Mouse (Mus musculus) heart, embryonic 12.5 days (tissue): Measurements from ENCODE around the gene Zbtb32. TPM values are rescaled to one million over a fixed set of nuclear protein-coding genes. Genes with fewer than 3 reads are reported as not detected.

Experiments
- ATAC-seq: fragments of 200-750 bp; cut with Nextera tagmentation; 2 replicates; pipeline ENCODE4 v1.8.0; 2017; ENCODE audit warnings: moderate TSS enrichment, moderate library complexity; ENCODE audit not compliant: insufficient number of reproducible peaks, low FRiP score
- H3K27ac ChIP-seq: fragments of 300-500 bp; sonication (generic); 2 replicates; pipeline ENCODE4 v1.5.1; 2016; ENCODE audit warnings: mild to moderate bottlenecking, moderate library complexity; ENCODE audit not compliant: poor library complexity, severe bottlenecking
- H3K27me3 ChIP-seq: fragments of 300-500 bp; sonication (generic); replicated peaks from 2 replicates; pipeline ENCODE4 v1.6.1; 2016; ENCODE audit warnings: mild to moderate bottlenecking, moderate library complexity
- H3K36me3 ChIP-seq: fragments of 300-500 bp; sonication (generic); 2 replicates; pipeline ENCODE4 v1.6.1; 2016; ENCODE audit warnings: mild to moderate bottlenecking, moderate library complexity
- H3K4me1 ChIP-seq: fragments of 300-500 bp; sonication (generic); replicated peaks from 2 replicates; pipeline ENCODE4 v1.6.1; 2016; ENCODE audit warnings: mild to moderate bottlenecking
- H3K4me2 ChIP-seq: fragments of 300-500 bp; sonication (generic); 2 replicates; pipeline ENCODE4 v1.6.1; 2016; ENCODE audit warnings: mild to moderate bottlenecking, moderate library complexity
- H3K4me3 ChIP-seq: fragments of 300-500 bp; sonication (generic); 2 replicates; pipeline ENCODE4 v1.5.1; 2016; ENCODE audit warnings: mild to moderate bottlenecking
- H3K9ac ChIP-seq: fragments of 300-500 bp; sonication (generic); 2 replicates; pipeline ENCODE4 v1.6.1; 2016; ENCODE audit warnings: mild to moderate bottlenecking, moderate library complexity
- H3K9me3 ChIP-seq: fragments of 300-500 bp; sonication (generic); replicated peaks from 2 replicates; pipeline ENCODE4 v1.6.1; 2016; ENCODE audit warnings: mild to moderate bottlenecking, moderate library complexity
- WGBS: fragments of 180-500 bp; shearing (Covaris S2); methylation state at CpG from one replicate; pipeline ENCODE4 v1.1.7; 2016; 5-methylcytosine and 5-hydroxymethylcytosine counted together
- polyA plus RNA-seq: library from polyadenylated mRNA; unstranded; fragments of >200 nt; fragmentation: Nextera tagmentation; extraction: Ambion mirVana; gene quantifications from 2 replicates; pipeline ENCODE4 v1.2.1, GENCODE M21; 2016

Zbtb32 gene
- polyA plus RNA-seq, 1 experiment from 2014 or later = 0.09 TPM

DNA sequence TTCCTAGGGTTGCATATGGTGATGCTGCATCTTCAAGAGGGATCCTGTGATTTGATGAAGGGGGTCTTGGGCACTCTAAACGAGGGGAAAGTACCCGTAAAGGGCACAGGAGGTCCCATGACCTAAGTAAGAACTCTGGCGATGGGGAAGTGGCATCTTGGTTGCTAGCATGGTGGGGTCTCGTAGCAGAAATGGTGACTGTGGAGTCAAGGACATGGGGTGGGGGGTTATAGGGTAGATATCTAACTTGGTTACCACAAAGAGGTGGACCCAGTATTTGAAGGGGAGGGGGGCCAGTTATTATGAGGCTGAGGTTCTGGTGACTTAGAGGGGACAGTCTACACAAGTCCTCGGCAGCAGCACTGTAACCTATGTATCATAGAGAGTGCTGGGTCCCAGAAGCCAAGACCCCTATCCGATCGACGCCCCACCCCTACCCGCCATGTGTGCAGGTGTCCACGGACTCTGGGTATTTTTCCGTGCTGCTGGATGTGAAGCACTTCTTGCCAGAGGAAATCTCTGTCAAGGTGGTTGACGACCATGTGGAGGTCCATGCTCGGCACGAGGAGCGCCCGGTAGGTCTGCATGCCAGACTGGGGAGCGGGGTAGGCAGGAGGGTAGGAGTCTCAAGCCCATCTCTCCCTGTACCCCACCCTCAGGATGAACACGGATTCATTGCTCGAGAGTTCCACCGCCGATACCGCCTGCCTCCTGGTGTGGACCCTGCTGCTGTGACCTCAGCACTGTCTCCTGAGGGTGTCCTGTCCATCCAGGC, 44.7 kb downstream of the Zbtb32 start:
- peak overlapping the region; percentile 76 for H3K9ac ChIP-seq

DNA sequence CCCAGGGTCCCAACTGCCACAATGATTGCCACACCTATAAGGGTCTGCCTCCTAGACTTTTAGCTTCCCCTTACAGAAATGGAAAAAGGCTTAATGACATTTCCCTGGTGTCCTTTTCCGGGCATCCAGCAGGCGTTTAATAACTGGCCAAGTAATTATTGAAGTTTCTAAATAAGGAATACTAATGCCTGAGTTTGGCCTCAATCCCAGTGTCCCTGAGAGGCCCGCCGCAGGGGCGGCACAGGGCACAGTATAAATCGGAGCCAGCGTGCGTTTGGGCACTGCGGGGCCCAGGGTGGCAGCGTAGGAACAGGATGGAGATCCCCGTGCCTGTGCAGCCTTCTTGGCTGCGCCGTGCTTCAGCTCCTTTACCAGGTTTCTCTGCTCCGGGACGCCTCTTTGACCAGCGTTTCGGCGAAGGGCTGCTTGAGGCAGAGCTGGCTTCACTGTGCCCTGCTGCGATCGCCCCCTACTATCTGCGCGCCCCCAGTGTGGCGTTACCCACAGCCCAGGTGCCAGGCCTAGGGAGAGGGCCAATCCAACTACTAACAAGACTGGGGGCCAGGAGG, 45.6 kb downstream of the Zbtb32 start:
- peak overlapping the region; percentile 66 for H3K4me3 ChIP-seq
- ATAC-seq = no peak
- peak overlapping the region; percentile 82 for H3K4me2 ChIP-seq
- H3K9me3 ChIP-seq = no peaks in the 10 kb centered on the region
- H3K9ac ChIP-seq = peak overlapping the region; percentile 76
- WGBS = 6% methylated on average over 23 of the region's 23 CpGs
- H3K36me3 ChIP-seq = peaks cover 48% of the 10 kb centered on the region
- peak overlapping the region; percentile 86 for H3K27ac ChIP-seq
- peaks cover 15% of the 10 kb centered on the region for H3K4me1 ChIP-seq
- H3K27me3 ChIP-seq = no peaks in the 10 kb centered on the region

More for the DNA sequence above, 44.7 kb downstream of the Zbtb32 start:
- Histone ChIP-seq H3K4me3 (peak overlapping the region; percentile 66), H3K4me1 (peaks cover 23% of the 10 kb centered on the region), H3K27ac (no peak overlapping the region), H3K9me3 (no peaks in the 10 kb centered on the region), H3K4me2 (peak overlapping the region; percentile 82), H3K27me3 (no peaks in the 10 kb centered on the region), H3K36me3 (peaks cover 40% of the 10 kb centered on the region)
- 85% methylated on average over 22 of the region's 22 CpGs for WGBS
- ATAC-seq = no peak

GRCm38 (mm10) chr7:30552102-30553020, 46.3 kb downstream of the Zbtb32 start, which contains the start of the genes Hspb6 and Proser3:
Hspb6 (plus strand) TSS chr7:30552178.
Proser3 (minus strand) TSS chr7:30552299.
- WGBS = under 1% methylated on average over 44 of the region's 44 CpGs
- Histone ChIP-seq H3K27ac (peak within 1 kb of the TSS; percentile 95), H3K36me3 (peaks cover 50% of the 10 kb centered on the region), H3K9ac (peak within 1 kb of the TSS; percentile 81), H3K27me3 (no peaks in the 10 kb centered on the region), H3K4me2 (peak within 1 kb of the TSS; percentile 82), H3K9me3 (no peaks in the 10 kb centered on the region), H3K4me3 (peak within 1 kb of the TSS; percentile 66), H3K4me1 (peaks cover 12% of the 10 kb centered on the region)
- peak; percentile 95 for ATAC-seq

GRCm38 (mm10) chr7:30551445-30552101, 47.1 kb downstream of the Zbtb32 start:
- H3K9ac ChIP-seq = peak overlapping the region; percentile 81
- H3K4me1 ChIP-seq = peaks cover 12% of the 10 kb centered on the region
- H3K4me3 ChIP-seq = peak overlapping the region; percentile 66
- 4% methylated on average over 10 of the region's 10 CpGs for WGBS
- peaks cover 42% of the 10 kb centered on the region for H3K36me3 ChIP-seq
- peak overlapping the region; percentile 54 for H3K4me2 ChIP-seq
- H3K27ac ChIP-seq = peak overlapping the region; percentile 95
- no peaks in the 10 kb centered on the region for H3K27me3 ChIP-seq
- peak; percentile 71 for ATAC-seq
- no peaks in the 10 kb centered on the region for H3K9me3 ChIP-seq

DNA sequence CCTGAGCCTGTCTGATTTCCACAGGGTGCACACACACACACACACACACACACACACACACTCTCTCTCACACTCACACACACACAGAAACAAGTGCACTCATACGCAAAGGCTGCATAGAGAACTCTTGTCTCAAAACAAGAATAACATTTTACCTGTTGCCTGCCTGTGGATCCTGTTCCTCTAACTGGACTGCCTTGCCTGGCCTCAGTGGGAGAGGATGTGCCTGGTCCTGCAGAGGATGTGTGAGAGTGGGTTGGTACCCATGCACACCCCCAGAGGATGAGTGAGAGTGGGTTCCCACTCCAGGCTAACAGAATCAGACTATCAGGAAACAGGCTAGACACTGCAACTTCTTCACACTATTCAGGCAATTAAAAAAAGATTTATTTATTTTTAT, 48.1 kb downstream of the Zbtb32 start:
- Histone ChIP-seq H3K4me2 (no peak overlapping the region), H3K4me1 (peaks cover 12% of the 10 kb centered on the region)
- WGBS = 95% methylated on average over 1 of the region's 1 CpGs

DNA sequence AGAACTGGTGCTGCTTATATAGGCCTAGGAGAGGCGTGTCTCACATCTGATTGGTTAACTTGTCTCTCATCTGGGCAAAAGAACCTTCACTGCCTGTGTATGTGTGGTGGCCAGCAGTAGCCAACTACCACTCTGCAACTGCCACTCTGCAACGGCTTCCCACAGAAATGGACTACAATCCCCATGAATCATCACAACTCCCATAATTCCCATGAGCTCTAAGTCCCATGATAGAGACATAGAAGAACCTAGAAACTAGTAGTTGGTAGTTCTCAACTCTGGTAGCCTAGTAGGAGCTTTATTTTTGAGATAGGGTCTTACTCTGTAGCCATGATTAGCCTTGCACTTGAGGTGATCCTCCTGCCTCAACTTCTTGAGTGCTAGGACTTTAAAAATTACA, 48.8 kb downstream of the Zbtb32 start:
- H3K9ac ChIP-seq = no peak overlapping the region
- peaks cover 39% of the 10 kb centered on the region for H3K36me3 ChIP-seq
- H3K4me2 ChIP-seq = no peak overlapping the region
- no peaks in the 10 kb centered on the region for H3K9me3 ChIP-seq
- peaks cover 12% of the 10 kb centered on the region for H3K4me1 ChIP-seq
- ATAC-seq = no peak
- no peaks in the 10 kb centered on the region for H3K27me3 ChIP-seq
- no peak overlapping the region for H3K4me3 ChIP-seq
- 71% methylated on average over 2 of the region's 2 CpGs for WGBS
- H3K27ac ChIP-seq = no peak overlapping the region

More for the DNA sequence above, 48.1 kb downstream of the Zbtb32 start:
- H3K27me3 ChIP-seq = no peaks in the 10 kb centered on the region
- H3K36me3 ChIP-seq = peaks cover 41% of the 10 kb centered on the region
- H3K4me3 ChIP-seq = no peak overlapping the region
- no peak overlapping the region for H3K27ac ChIP-seq
- ATAC-seq = no peak
- H3K9ac ChIP-seq = no peak overlapping the region
- H3K9me3 ChIP-seq = no peaks in the 10 kb centered on the region

GRCm38 (mm10) chr7:30544327-30544726, 54.4 kb downstream of the Zbtb32 start:
- peaks cover 73% of the 10 kb centered on the region for H3K36me3 ChIP-seq

GRCm38 (mm10) chr7:30540572-30540971, 58.1 kb downstream of the Zbtb32 start:
- Histone ChIP-seq H3K4me3 (no peak overlapping the region), H3K9me3 (no peaks in the 10 kb centered on the region), H3K36me3 (peaks cover 55% of the 10 kb centered on the region), H3K27me3 (no peaks in the 10 kb centered on the region), H3K4me2 (no peak overlapping the region), H3K27ac (no peak overlapping the region), H3K4me1 (peaks cover 3% of the 10 kb centered on the region), H3K9ac (no peak overlapping the region)
- ATAC-seq = no peak
- WGBS = 88% methylated on average over 7 of the region's 7 CpGs

More at GRCm38 (mm10) chr7:30544327-30544726, 54.4 kb downstream of the Zbtb32 start:
- no peaks in the 10 kb centered on the region for H3K9me3 ChIP-seq
- no peak for ATAC-seq
- WGBS = 89% methylated on average over 2 of the region's 2 CpGs
- no peak overlapping the region for H3K4me2 ChIP-seq
- no peak overlapping the region for H3K27ac ChIP-seq
- H3K4me1 ChIP-seq = no peaks in the 10 kb centered on the region
- no peak overlapping the region for H3K9ac ChIP-seq
- H3K27me3 ChIP-seq = no peaks in the 10 kb centered on the region
- H3K4me3 ChIP-seq = no peak overlapping the region
